Mouse (Mus musculus) kidney, embryonic 14.5 days (tissue): ENCODE results near the gene Etnk1. TPM values are rescaled to one million over a fixed set of nuclear protein-coding genes. Genes with fewer than 3 reads are reported as not detected.
"Not testable (repeated sequence)": the region's sequence is repeated elsewhere in the genome, so short reads cannot be mapped to it uniquely, and the experiment has no call there.

Experiments
- ATAC-seq: fragments of 200-750 bp; cut with Nextera tagmentation; 2 replicates; pipeline ENCODE4 v1.8.0; 2017; ENCODE audit warnings: moderate number of reproducible peaks, mild to moderate bottlenecking, moderate TSS enrichment, moderate library complexity; ENCODE audit not compliant: low FRiP score, low TSS enrichment
- H3K27ac ChIP-seq: fragments of 300-500 bp; sonication (generic); 2 replicates; pipeline ENCODE4 v1.5.1; 2014; ENCODE audit warnings: low read depth, mild to moderate bottlenecking, low read length, moderate library complexity, mixed read lengths
- H3K27me3 ChIP-seq: fragments of 300-500 bp; sonication (generic); 2 replicates; pipeline ENCODE4 v1.6.1; 2014; ENCODE audit warnings: mild to moderate bottlenecking, low read length; ENCODE audit not compliant: control insufficient read depth, insufficient read depth
- H3K36me3 ChIP-seq: fragments of 300-500 bp; sonication (generic); 2 replicates; pipeline ENCODE4 v1.6.1; 2014; ENCODE audit warnings: low read length, mixed read lengths; ENCODE audit not compliant: control insufficient read depth, insufficient read depth
- H3K4me1 ChIP-seq: fragments of 300-500 bp; sonication (generic); 2 replicates; pipeline ENCODE4 v1.6.1; 2014; ENCODE audit warnings: low read length, mixed read lengths; ENCODE audit not compliant: control insufficient read depth, insufficient read depth
- H3K4me2 ChIP-seq: fragments of 300-500 bp; sonication (generic); replicated peaks from 2 replicates; pipeline ENCODE4 v1.6.1; 2014; ENCODE audit warnings: low read depth, mild to moderate bottlenecking, low read length
- H3K4me3 ChIP-seq: fragments of 300-500 bp; sonication (generic); 2 replicates; pipeline ENCODE4 v1.5.1; 2014; ENCODE audit warnings: mild to moderate bottlenecking, low read length
- H3K9ac ChIP-seq: fragments of 300-500 bp; sonication (generic); 2 replicates; pipeline ENCODE4 v1.6.1; 2014; ENCODE audit warnings: low read depth, mild to moderate bottlenecking, low read length, moderate library complexity
- H3K9me3 ChIP-seq: fragments of 300-500 bp; sonication (generic); 2 replicates; pipeline ENCODE4 v1.6.1; 2016; ENCODE audit warnings: low read length; ENCODE audit not compliant: control insufficient read depth
- WGBS: fragments of 180-500 bp; shearing (Covaris S2); extraction: QIAGEN DNeasy Blood & Tissue Kit; methylation state at CpG from one replicate; pipeline ENCODE4 v1.1.7; 2014; 5-methylcytosine and 5-hydroxymethylcytosine counted together
- polyA plus RNA-seq: library from polyadenylated mRNA; unstranded; fragments of >200 nt; fragmentation: Nextera tagmentation; extraction: Ambion mirVana; gene quantifications from 2 replicates; pipeline ENCODE4 v1.2.1, GENCODE M21; 2014

The Etnk1 gene
- polyA plus RNA-seq, 1 experiment from 2014 or later, result 33.1 TPM

DNA sequence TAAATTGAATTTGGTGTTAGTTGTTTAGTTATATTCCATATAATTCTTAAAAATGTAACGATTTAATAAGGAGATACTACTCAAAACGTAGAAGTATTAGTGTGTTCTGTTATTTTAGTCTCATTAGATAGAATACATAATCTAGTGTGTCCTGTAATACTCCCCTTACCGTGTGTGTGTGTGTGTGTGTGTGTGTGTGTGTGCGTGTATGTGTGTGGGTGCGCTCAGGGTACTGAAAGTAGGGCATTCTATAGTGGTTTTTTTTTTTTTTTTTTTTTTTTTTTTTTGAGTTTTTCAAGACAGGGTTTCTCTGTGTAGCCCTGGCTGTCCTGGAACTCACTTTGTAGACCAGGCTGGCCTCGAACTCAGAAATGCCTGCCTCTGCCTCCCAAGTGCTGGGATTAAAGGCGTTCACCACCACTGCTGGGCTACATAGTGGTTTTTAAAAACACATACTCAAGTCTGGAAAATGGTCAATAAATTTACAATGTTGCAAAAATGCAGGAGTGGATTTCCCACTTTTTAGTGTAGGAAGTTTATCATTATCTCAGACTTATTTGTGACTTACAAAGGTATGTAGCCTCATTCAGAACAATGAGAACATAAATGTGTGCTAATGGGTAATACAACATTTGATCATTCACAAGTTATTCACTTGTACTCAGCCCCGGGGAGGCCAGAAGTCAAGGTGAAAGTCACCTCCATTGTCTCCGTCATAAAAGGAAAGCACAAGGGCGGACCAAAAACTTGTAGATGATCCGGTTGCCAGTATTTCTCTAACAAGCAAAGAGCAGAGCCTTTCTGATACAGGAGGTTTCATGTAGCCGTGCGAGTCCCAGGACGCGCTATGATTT, 1.4 kb upstream of the Etnk1 start:
- Histone ChIP-seq H3K36me3 (0 out of 2 replicates have a peak, but pooled peaks cover 1% of the 10 kb centered on the region), H3K27ac (no peak overlapping the region), H3K9me3 (no peaks in the 10 kb centered on the region), H3K9ac (no peak overlapping the region), H3K4me3 (peak overlapping the region; percentile 86; the same call in 1 of the 2 replicates), H3K4me2 (peak overlapping the region; percentile 86), H3K4me1 (peaks cover 27% of the 10 kb centered on the region), H3K27me3 (no peaks in the 10 kb centered on the region)
- ATAC-seq, result no peak
- WGBS, result 61% methylated on average over 15 of the region's 15 CpGs

- no peaks in the 10 kb centered on the region for H3K27me3 ChIP-seq
- WGBS, result 1% methylated on average over 54 of the region's 60 CpGs
- peak; percentile 71 for ATAC-seq
- H3K36me3 ChIP-seq, result peaks cover 9% of the 10 kb centered on the region; the same call in 1 of the 2 replicates
- H3K4me2 ChIP-seq, result peak overlapping the region; percentile 86
- peak overlapping the region; percentile 71 for H3K27ac ChIP-seq
- peak overlapping the region; percentile 86 for H3K4me3 ChIP-seq
- H3K4me1 ChIP-seq, result peaks cover 24% of the 10 kb centered on the region
- H3K9me3 ChIP-seq, result no peaks in the 10 kb centered on the region
- peak overlapping the region; percentile 91 for H3K9ac ChIP-seq
These were observed 443 bp downstream of the Etnk1 start for GRCm38 (mm10) chr6:143167409-143167919.

- WGBS, result 35% methylated on average over 6 of the region's 6 CpGs
- no peaks in the 10 kb centered on the region for H3K27me3 ChIP-seq
- peaks cover 24% of the 10 kb centered on the region for H3K4me1 ChIP-seq
- H3K4me3 ChIP-seq, result peak overlapping the region; percentile 86
- H3K4me2 ChIP-seq, result peak overlapping the region; percentile 86
- H3K9ac ChIP-seq, result peak overlapping the region; percentile 91
- peak overlapping the region; percentile 71; the same call in 1 of the 2 replicates for H3K27ac ChIP-seq
- no peaks in the 10 kb centered on the region for H3K9me3 ChIP-seq
- peaks cover 13% of the 10 kb centered on the region for H3K36me3 ChIP-seq
- no peak for ATAC-seq
These were observed 1.1 kb downstream of the Etnk1 start for GRCm38 (mm10) chr6:143167981-143168674.

- no peak overlapping the region; the same call in 1 of the 2 replicates for H3K4me2 ChIP-seq
- no peak overlapping the region for H3K27ac ChIP-seq
- ATAC-seq, result no peak
- peaks cover 18% of the 10 kb centered on the region for H3K36me3 ChIP-seq
- H3K4me1 ChIP-seq, result peaks cover 24% of the 10 kb centered on the region
- H3K9me3 ChIP-seq, result no peaks in the 10 kb centered on the region
- no peaks in the 10 kb centered on the region for H3K27me3 ChIP-seq
- WGBS, result 89% methylated on average over 4 of the region's 4 CpGs
- H3K9ac ChIP-seq, result no peak overlapping the region
- no peak overlapping the region for H3K4me3 ChIP-seq
These were observed 2.4 kb downstream of the Etnk1 start for GRCm38 (mm10) chr6:143169385-143169784.

DNA sequence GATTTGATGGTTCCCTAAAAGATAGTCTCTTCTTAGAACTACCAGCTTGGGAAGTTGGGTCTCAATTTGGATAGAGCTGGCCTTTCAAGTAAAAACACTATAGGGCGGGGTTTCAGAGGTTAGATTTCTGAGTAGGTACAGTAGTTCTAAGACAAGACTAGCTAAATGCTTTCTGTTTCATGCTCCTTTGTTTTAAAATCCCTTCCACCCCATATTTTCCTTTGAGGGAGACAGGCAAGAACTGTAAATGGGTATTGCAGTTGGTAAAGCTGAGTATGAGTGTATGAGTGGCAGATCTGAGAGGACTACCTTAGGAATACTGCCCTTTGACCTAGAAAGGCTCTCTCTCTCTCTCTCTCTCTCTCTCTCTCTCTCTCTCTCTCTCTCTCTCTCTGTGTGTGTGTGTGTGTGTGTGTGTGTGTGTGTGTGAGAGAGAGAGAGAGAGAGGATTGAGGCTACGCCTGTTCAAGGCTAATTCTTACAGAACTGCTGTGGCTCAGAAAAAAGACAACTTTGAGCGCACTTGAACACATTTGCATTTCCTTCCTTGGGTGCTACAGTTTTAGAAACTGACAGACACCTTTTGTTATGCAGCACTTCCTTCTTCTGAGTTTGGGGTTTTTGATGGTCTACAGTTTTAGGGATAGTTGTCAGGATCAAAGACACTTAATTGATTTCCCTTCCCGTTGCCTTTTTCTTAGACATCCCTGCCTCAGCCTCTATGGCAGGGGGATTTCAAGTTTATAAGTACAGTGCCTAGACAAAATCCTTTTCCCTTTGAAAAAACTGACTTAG, 3.3 kb downstream of the Etnk1 start:
- Histone ChIP-seq H3K27ac (no peak overlapping the region), H3K4me1 (peaks cover 29% of the 10 kb centered on the region), H3K4me2 (no peak overlapping the region), H3K9me3 (no peaks in the 10 kb centered on the region), H3K9ac (no peak overlapping the region), H3K36me3 (peaks cover 18% of the 10 kb centered on the region), H3K4me3 (no peak overlapping the region), H3K27me3 (no peaks in the 10 kb centered on the region)
- no peak for ATAC-seq
- 76% methylated on average over 4 of the region's 4 CpGs for WGBS

DNA sequence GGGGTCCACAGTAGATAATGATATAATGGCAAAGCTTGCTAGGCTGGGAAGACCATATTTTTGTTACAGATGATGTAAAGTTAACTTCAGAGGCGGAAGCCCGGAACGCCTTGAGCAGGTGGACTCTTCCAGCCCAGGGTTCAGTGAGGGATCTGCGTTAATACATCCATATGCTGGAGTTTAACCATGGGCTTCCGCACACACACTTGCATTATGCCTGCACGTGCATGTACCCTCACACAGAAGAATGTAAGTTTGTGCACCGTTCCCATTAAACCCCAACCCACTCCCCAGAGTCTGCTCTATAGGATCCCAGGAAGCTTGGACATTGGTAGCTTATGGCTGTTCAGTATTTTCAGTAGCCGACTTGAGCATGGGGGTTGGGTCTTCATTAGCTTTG, 4.0 kb downstream of the Etnk1 start:
- 92% methylated on average over 8 of the region's 8 CpGs for WGBS
- no peak overlapping the region for H3K4me2 ChIP-seq

GRCm38 (mm10) chr6:143171781-143172465, 4.9 kb downstream of the Etnk1 start:
- 77% methylated on average over 11 of the region's 11 CpGs for WGBS
- Histone ChIP-seq H3K9me3 (no peaks in the 10 kb centered on the region), H3K9ac (no peak overlapping the region), H3K27me3 (no peaks in the 10 kb centered on the region), H3K4me1 (peaks cover 21% of the 10 kb centered on the region), H3K4me2 (no peak overlapping the region), H3K27ac (no peak overlapping the region), H3K4me3 (no peak overlapping the region), H3K36me3 (peaks cover 18% of the 10 kb centered on the region)
- no peak for ATAC-seq

More for the DNA sequence above, 4.0 kb downstream of the Etnk1 start:
- Histone ChIP-seq H3K4me3 (no peak overlapping the region), H3K9me3 (no peaks in the 10 kb centered on the region), H3K9ac (no peak overlapping the region), H3K27me3 (no peaks in the 10 kb centered on the region), H3K27ac (no peak overlapping the region), H3K36me3 (peaks cover 18% of the 10 kb centered on the region), H3K4me1 (peaks cover 27% of the 10 kb centered on the region)
- ATAC-seq, result no peak

DNA sequence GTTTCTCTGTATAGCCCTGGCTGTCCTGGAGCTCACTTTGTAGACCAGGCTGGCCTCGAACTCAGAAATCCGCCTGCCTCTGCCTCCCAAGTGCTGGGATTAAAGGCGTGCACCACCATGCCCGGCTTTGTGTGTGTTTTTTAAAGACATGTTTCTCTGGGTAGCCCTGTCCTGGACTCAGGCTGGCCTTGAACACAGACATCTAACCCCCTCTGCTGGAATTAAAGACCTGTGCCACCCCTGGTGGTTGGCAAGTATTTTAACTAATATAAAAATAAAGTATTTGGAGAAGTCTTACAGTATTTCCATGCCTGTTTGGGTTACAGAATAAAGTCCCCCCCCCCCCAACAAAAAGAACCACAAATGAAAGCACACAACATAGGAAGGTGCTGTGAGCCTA, 5.7 kb downstream of the Etnk1 start:
- H3K36me3 ChIP-seq, result peaks cover 20% of the 10 kb centered on the region
- not testable (repeated sequence) for H3K9me3 ChIP-seq, H3K4me2 ChIP-seq, H3K4me3 ChIP-seq, ATAC-seq, H3K9ac ChIP-seq, H3K27ac ChIP-seq, H3K27me3 ChIP-seq
- H3K4me1 ChIP-seq, result peaks cover 21% of the 10 kb centered on the region
- WGBS, result 90% methylated on average over 4 of the region's 4 CpGs
